Mouse (Mus musculus): ENCODE measurements at regions not wholly inside any gene's neighbourhood (a gene's known extent, or its start where the extent isn't known, plus 50 kb on each side); places are given as distances from the start of the nearest gene placed in this dataset.

GRCm38 (mm10) chr1:61175239-61175638 is 197.5 kb downstream of the Icos start:
- no peak for DNase-seq (ENCODE audit: low spot score)

- no peak for DNase-seq (ENCODE audit: low spot score)
Observed at GRCm38 (mm10) chr1:61179461-61179860, 201.7 kb downstream of the Icos start.

GRCm38 (mm10) chr1:61181099-61181821 is 203.5 kb downstream of the Icos start:
- DNase-seq (ENCODE audit: low spot score) = peak; percentile 86

GRCm38 (mm10) chr1:61187381-61188100 is 209.8 kb downstream of the Icos start:
- DNase-seq (ENCODE audit: low spot score) = no peak

GRCm38 (mm10) chr1:61190921-61191320 is 213.2 kb downstream of the Icos start:
- DNase-seq (ENCODE audit: low spot score) = no peak

GRCm38 (mm10) chr1:61198549-61199062 is 220.9 kb downstream of the Icos start:
- DNase-seq (ENCODE audit: low spot score) = no peak

GRCm38 (mm10) chr1:61201006-61201405 is 223.3 kb downstream of the Icos start:
- DNase-seq (ENCODE audit: low spot score) = no peak

- DNase-seq (ENCODE audit: low spot score) = no peak
Observed at GRCm38 (mm10) chr1:61202079-61202478, 224.4 kb downstream of the Icos start.

- DNase-seq (ENCODE audit: low spot score) = peak; percentile 42
Observed at GRCm38 (mm10) chr1:61203170-61203569, 225.4 kb downstream of the Icos start.

- no peak for DNase-seq (ENCODE audit: low spot score)
Observed at GRCm38 (mm10) chr1:61203612-61204011, 225.9 kb downstream of the Icos start.

- no peak for DNase-seq (ENCODE audit: low spot score)
Observed at GRCm38 (mm10) chr1:61205137-61205536, 227.4 kb downstream of the Icos start.

- DNase-seq (ENCODE audit: low spot score) = no peak
Observed at GRCm38 (mm10) chr1:61206861-61207380, 229.2 kb downstream of the Icos start.

GRCm38 (mm10) chr1:61208386-61208785 is 230.7 kb downstream of the Icos start:
- DNase-seq (ENCODE audit: low spot score) = no peak

- no peak for DNase-seq (ENCODE audit: low spot score)
Observed at GRCm38 (mm10) chr1:61221131-61221530, 243.4 kb downstream of the Icos start.

- DNase-seq (ENCODE audit: low spot score) = no peak
Observed at GRCm38 (mm10) chr1:61228942-61229341, 251.2 kb downstream of the Icos start.

- DNase-seq (ENCODE audit: low spot score) = no peak
Observed at GRCm38 (mm10) chr1:61233001-61233400, 255.3 kb downstream of the Icos start.

GRCm38 (mm10) chr1:61233476-61234297 is 256.0 kb downstream of the Icos start:
- no peak for DNase-seq (ENCODE audit: low spot score)

GRCm38 (mm10) chr1:61234298-61234682 is 256.6 kb downstream of the Icos start:
- DNase-seq (ENCODE audit: low spot score) = no peak

GRCm38 (mm10) chr1:61236511-61236910 is 258.8 kb downstream of the Icos start:
- no peak for DNase-seq (ENCODE audit: low spot score)

GRCm38 (mm10) chr1:61238668-61239067 is 260.9 kb downstream of the Icos start:
- no peak for DNase-seq (ENCODE audit: low spot score)

GRCm38 (mm10) chr1:61257561-61257960 is 279.8 kb downstream of the Icos start:
- DNase-seq (ENCODE audit: low spot score) = no peak

- DNase-seq (ENCODE audit: low spot score) = no peak
Observed at GRCm38 (mm10) chr1:61263466-61263865, 285.7 kb downstream of the Icos start.

Data from lung, postnatal 25 days (tissue).